Mouse (Mus musculus) liver, adult 2 months (tissue): ENCODE results near the gene 4921507P07Rik. TPM values are rescaled to one million over a fixed set of nuclear protein-coding genes. Genes with fewer than 3 reads are reported as not detected.

Experiments used
- DNase-seq: peaks from one replicate; pipeline ENCODE4 v3.0.0-alpha.2; 2011; ENCODE audit warnings: low read depth, low spot score; ENCODE audit errors: extremely low read depth
- H3K27ac ChIP-seq: fragments of 200-500 bp; replicated peaks from 2 replicates; pipeline ENCODE4 v1.5.1; 2012; ENCODE audit warnings: low read depth, mild to moderate bottlenecking, control low read depth, inconsistent platforms, low read length; ENCODE audit not compliant: insufficient read depth
- H3K27me3 ChIP-seq: fragments of 200-500 bp; 2 replicates; pipeline ENCODE4 v1.6.1; 2012; ENCODE audit warnings: mild to moderate bottlenecking, moderate library complexity, low read length, inconsistent platforms; ENCODE audit not compliant: control insufficient read depth, insufficient read depth
- H3K36me3 ChIP-seq: fragments of 200-500 bp; 2 replicates; pipeline ENCODE4 v1.6.1; 2012; ENCODE audit warnings: low read length, inconsistent platforms; ENCODE audit not compliant: control insufficient read depth, insufficient read depth
- H3K4me1 ChIP-seq: fragments of 200-500 bp; 2 replicates; pipeline ENCODE4 v1.6.1; 2011; ENCODE audit warnings: low read length; ENCODE audit not compliant: control insufficient read depth, insufficient read depth
- H3K4me3 ChIP-seq: fragments of 200-500 bp; 2 replicates; pipeline ENCODE4 v1.5.1; 2011; ENCODE audit warnings: low read depth, mild to moderate bottlenecking, control low read depth, low read length, moderate library complexity; ENCODE audit not compliant: insufficient read depth
- H3K79me2 ChIP-seq: fragments of 200-500 bp; 2 replicates; pipeline ENCODE4 v1.6.1; 2012; ENCODE audit warnings: inconsistent platforms, mild to moderate bottlenecking, low read length, moderate library complexity; ENCODE audit not compliant: control insufficient read depth, insufficient read depth
- H3K9ac ChIP-seq: fragments of 200-500 bp; 2 replicates; pipeline ENCODE4 v1.6.1; 2012; ENCODE audit warnings: low read depth, mild to moderate bottlenecking, control low read depth, inconsistent platforms, low read length
- CTCF ChIP-seq: fragments of 200-500 bp; IDR thresholded peaks from 2 replicates; pipeline ENCODE4 v1.5.1; 2011; ENCODE audit warnings: low read depth, low read length, control low read depth
- POLR2A ChIP-seq: fragments of 200-500 bp; IDR thresholded peaks from 2 replicates; pipeline ENCODE4 v1.6.1; 2011; ENCODE audit warnings: low read length, control low read depth; ENCODE audit not compliant: insufficient read depth; ENCODE audit errors: extremely low read depth
- WGBS: fragments of 180-500 bp; shearing (Covaris S2); methylation state at CpG from one replicate; pipeline ENCODE4 v1.1.7; 2018; 5-methylcytosine and 5-hydroxymethylcytosine counted together
- polyA plus RNA-seq: library from polyadenylated mRNA; depleted of rRNA; stranded (reverse); fragments of >200 nt; gene quantifications from 2 replicates; pipeline ENCODE4 v1.2.3, GENCODE M21; 2012
- total RNA-seq: library from RNA; depleted of rRNA; stranded (reverse); fragments of >200 nt; gene quantifications from 2 replicates; pipeline ENCODE4 v1.2.3, GENCODE M21; 2014

Gene 4921507P07Rik
- total and polyA plus RNA-seq, 2 experiments: 0.05 TPM; not detected in 1

GRCm38 (mm10) chr6:50552881-50553518, 43.4 kb downstream of the 4921507P07Rik start:
- H3K36me3 ChIP-seq: no peaks in the 10 kb centered on the region
- H3K27me3 ChIP-seq: no peaks in the 10 kb centered on the region
- TF ChIP-seq POLR2A (no peak), CTCF (no peak)
- H3K27ac ChIP-seq: no peak overlapping the region
- no peak overlapping the region for H3K4me3 ChIP-seq
- no peak overlapping the region for H3K9ac ChIP-seq
- no peaks in the 10 kb centered on the region for H3K4me1 ChIP-seq
- DNase-seq: peak; percentile 57
- no peaks in the 10 kb centered on the region for H3K79me2 ChIP-seq
- WGBS: 29% methylated on average over 5 of the region's 5 CpGs

GRCm38 (mm10) chr6:50549791-50550190, 46.6 kb downstream of the 4921507P07Rik start:
- Histone ChIP-seq H3K4me3 (no peak overlapping the region), H3K4me1 (no peaks in the 10 kb centered on the region), H3K79me2 (no peaks in the 10 kb centered on the region), H3K36me3 (no peaks in the 10 kb centered on the region), H3K27ac (no peak overlapping the region), H3K9ac (no peak overlapping the region), H3K27me3 (no peaks in the 10 kb centered on the region)
- WGBS: 86% methylated on average over 7 of the region's 7 CpGs
- DNase-seq: no peak
- TF ChIP-seq POLR2A (no peak), CTCF (no peak)

- no peak for TF ChIP-seq CTCF
- Histone ChIP-seq H3K4me3 (no peak overlapping the region), H3K4me1 (no peaks in the 10 kb centered on the region), H3K79me2 (no peaks in the 10 kb centered on the region), H3K9ac (no peak overlapping the region), H3K27ac (no peak overlapping the region), H3K36me3 (no peaks in the 10 kb centered on the region), H3K27me3 (no peaks in the 10 kb centered on the region)
- 88% methylated on average over 5 of the region's 5 CpGs for WGBS
- no peak for DNase-seq
These were observed 47.4 kb downstream of the 4921507P07Rik start for GRCm38 (mm10) chr6:50549051-50549450.

GRCm38 (mm10) chr6:50545412-50546043, 50.9 kb downstream of the 4921507P07Rik start:
- H3K4me1 ChIP-seq: no peaks in the 10 kb centered on the region

GRCm38 (mm10) chr6:50542535-50542934, 53.9 kb downstream of the 4921507P07Rik start:
- Histone ChIP-seq H3K4me3 (no peak overlapping the region), H3K27me3 (no peaks in the 10 kb centered on the region), H3K79me2 (no peaks in the 10 kb centered on the region), H3K4me1 (no peaks in the 10 kb centered on the region), H3K36me3 (no peaks in the 10 kb centered on the region), H3K9ac (no peak overlapping the region), H3K27ac (no peak overlapping the region)
- WGBS: 95% methylated on average over 1 of the region's 1 CpGs
- TF ChIP-seq POLR2A: no peak
- TF ChIP-seq CTCF: no peak
- no peak for DNase-seq

More at GRCm38 (mm10) chr6:50545412-50546043, 50.9 kb downstream of the 4921507P07Rik start:
- Histone ChIP-seq H3K79me2 (no peaks in the 10 kb centered on the region), H3K4me3 (no peak overlapping the region), H3K27ac (no peak overlapping the region), H3K9ac (no peak overlapping the region), H3K36me3 (no peaks in the 10 kb centered on the region), H3K27me3 (no peaks in the 10 kb centered on the region)
- TF ChIP-seq POLR2A (no peak), CTCF (peak; percentile 68)
- DNase-seq: peak; percentile 67
- 18% methylated on average over 10 of the region's 10 CpGs for WGBS

GRCm38 (mm10) chr6:50539641-50540040, 56.8 kb downstream of the 4921507P07Rik start:
- no peak overlapping the region for H3K27ac ChIP-seq
- H3K79me2 ChIP-seq: no peaks in the 10 kb centered on the region
- no peaks in the 10 kb centered on the region for H3K36me3 ChIP-seq
- H3K9ac ChIP-seq: no peak overlapping the region
- no peak overlapping the region for H3K4me3 ChIP-seq
- H3K4me1 ChIP-seq: no peaks in the 10 kb centered on the region
- no peak for TF ChIP-seq CTCF
- WGBS: 81% methylated on average over 1 of the region's 1 CpGs
- DNase-seq: no peak
- H3K27me3 ChIP-seq: no peaks in the 10 kb centered on the region
